Mouse (Mus musculus) forebrain, embryonic 15.5 days (tissue): Measurements from ENCODE around the gene Esp31. TPM values are rescaled to one million over a fixed set of nuclear protein-coding genes. Genes with fewer than 3 reads are reported as not detected.

Experiments
- ATAC-seq: fragments of 200-750 bp; cut with Nextera tagmentation; replicated peaks from 2 replicates; pipeline ENCODE4 v1.8.0; 2017; ENCODE audit warnings: mild to moderate bottlenecking, moderate TSS enrichment, moderate library complexity
- H3K27ac ChIP-seq: fragments of 300-500 bp; sonication (generic); replicated peaks from 2 replicates; pipeline ENCODE4 v1.5.1; 2015; ENCODE audit warnings: mild to moderate bottlenecking, inconsistent platforms
- H3K27me3 ChIP-seq: fragments of 300-500 bp; sonication (generic); 2 replicates; pipeline ENCODE4 v1.6.1; 2015; ENCODE audit warnings: inconsistent platforms
- H3K36me3 ChIP-seq: fragments of 300-500 bp; sonication (generic); 2 replicates; pipeline ENCODE4 v1.6.1; 2015; ENCODE audit warnings: mild to moderate bottlenecking, inconsistent platforms
- H3K4me1 ChIP-seq: fragments of 300-500 bp; sonication (generic); 2 replicates; pipeline ENCODE4 v1.6.1; 2015; ENCODE audit warnings: inconsistent platforms
- H3K4me2 ChIP-seq: fragments of 300-500 bp; sonication (generic); replicated peaks from 2 replicates; pipeline ENCODE4 v1.6.1; 2015; ENCODE audit warnings: mild to moderate bottlenecking, inconsistent platforms
- H3K4me3 ChIP-seq: fragments of 300-500 bp; sonication (generic); 2 replicates; pipeline ENCODE4 v1.5.1; 2015; ENCODE audit warnings: mild to moderate bottlenecking, inconsistent platforms
- H3K9ac ChIP-seq: fragments of 300-500 bp; sonication (generic); replicated peaks from 2 replicates; pipeline ENCODE4 v1.6.1; 2015; ENCODE audit warnings: mild to moderate bottlenecking, inconsistent platforms
- H3K9me3 ChIP-seq: fragments of 300-500 bp; sonication (generic); 2 replicates; pipeline ENCODE4 v1.6.1; 2016; ENCODE audit warnings: inconsistent platforms
- whole genome bisulfite sequencing: fragments of 180-500 bp; shearing (Covaris S2); methylation state at CpG from one replicate; pipeline ENCODE4 v1.1.7; 2015; ENCODE audit warnings: mixed read lengths; 5-methylcytosine and 5-hydroxymethylcytosine counted together
- polyA plus RNA-seq: library from polyadenylated mRNA; unstranded; fragments of >200 nt; fragmentation: Nextera tagmentation; extraction: Ambion mirVana; gene quantifications from 2 replicates; pipeline ENCODE4 v1.2.1, GENCODE M21; 2015

Gene Esp31
- polyA plus RNA-seq = not detected in 2 replicates

DNA sequence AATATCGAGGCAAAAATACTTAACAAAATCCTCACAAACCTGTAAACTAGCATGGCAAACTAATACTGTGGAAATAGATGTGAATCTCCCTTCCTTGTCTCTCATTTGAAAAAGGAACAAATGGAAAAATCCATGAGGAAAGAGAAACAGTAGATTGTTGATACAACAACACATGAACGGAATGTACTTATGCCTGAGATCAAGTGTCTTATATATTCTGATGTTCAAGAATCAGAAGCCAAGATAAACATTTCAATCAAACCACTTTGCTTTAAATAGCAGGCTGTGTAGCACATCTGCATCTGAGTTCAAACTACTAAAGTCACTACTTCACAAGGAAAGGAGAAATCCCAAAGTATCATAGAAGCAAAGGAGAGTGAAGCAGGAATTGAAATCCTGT lies at the start of gene Esp31:
Gene Esp31, plus strand, starts transcription at position 301 of the 400 bp plus-strand sequence.
- Histone ChIP-seq H3K27ac (no peak within 1 kb of the TSS), H3K27me3 (no peaks in the 10 kb centered on the region), H3K36me3 (no peaks in the 10 kb centered on the region), H3K9me3 (peaks cover 16% of the 10 kb centered on the region; the same call in 1 of the 2 replicates), H3K4me3 (no peak within 1 kb of the TSS), H3K9ac (no peak within 1 kb of the TSS), H3K4me2 (no peak within 1 kb of the TSS), H3K4me1 (no peaks in the 10 kb centered on the region)
- WGBS = 74% methylated on average over 2 of the region's 2 CpGs
- ATAC-seq = no peak

Other genes with a start within 250 kb of the Esp31 start
- not detected in 2 replicates for gene Esp36, start 219.3 kb upstream of the Esp31 start, polyA plus RNA-seq
- gene Esp34, start 85.3 kb upstream of the Esp31 start, polyA plus RNA-seq = not detected in 2 replicates